Mouse (Mus musculus): ENCODE data around the gene Olfr1259. TPM values are rescaled to one million over a fixed set of nuclear protein-coding genes. Genes with fewer than 3 reads are reported as not detected.
"Not testable (repeated sequence)": the region's sequence is repeated elsewhere in the genome, so short reads cannot be mapped to it uniquely, and the experiment has no call there.

The Olfr1259 gene
- not detected for total RNA-seq (2021)

- intact Hi-C loops (cut with DNase I), result no loop called here
Observed at GRCm38 (mm10) chr2:89948564-89948963, at the start of gene Olfr1259. Olfr1259 (minus strand) TSS chr2:89948664.

GRCm38 (mm10) chr2:89990921-89991320, 42.5 kb upstream of the Olfr1259 start, which contains the start of gene Olfr1261:
Olfr1261 (plus strand) TSS chr2:89991221.
- intact Hi-C loops (cut with DNase I), result no loop called here
- DNase-seq (ENCODE audit: extremely low spot score in 1 of 2, low spot score in 2 of 2), result no peak

More at GRCm38 (mm10) chr2:89948564-89948963, at the start of gene Olfr1259:
- no peak for DNase-seq (ENCODE audit: extremely low spot score in 1 of 2, low spot score in 2 of 2)

GRCm38 (mm10) chr2:89977709-89978108, 29.2 kb upstream of the Olfr1259 start:
- no peak for DNase-seq (ENCODE audit: extremely low spot score in 1 of 2, low spot score in 2 of 2)
- intact Hi-C loops (cut with DNase I), result no loop called here

- peak in 1 of 2 experiments; percentile 1 for DNase-seq (ENCODE audit: extremely low spot score in 1 of 2, low spot score in 2 of 2)
Observed at GRCm38 (mm10) chr2:89974184-89974583, 25.7 kb upstream of the Olfr1259 start, which contains the start of gene Olfr1260. Olfr1260 (plus strand) TSS chr2:89974340.

GRCm38 (mm10) chr2:89927009-89927408, 21.5 kb downstream of the Olfr1259 start, which contains the start of gene Olfr1258:
Olfr1258 (plus strand) TSS chr2:89927309.
- DNase-seq (ENCODE audit: extremely low spot score in 1 of 2, low spot score in 2 of 2), result no peak
- intact Hi-C loops (cut with DNase I), result no loop called here

More at GRCm38 (mm10) chr2:89974184-89974583, 25.7 kb upstream of the Olfr1259 start, which contains the start of gene Olfr1260:
- intact Hi-C loops (cut with DNase I), result no loop called here

GRCm38 (mm10) chr2:89912616-89913015, 35.8 kb downstream of the Olfr1259 start:
- intact Hi-C loops (cut with DNase I); DNase-seq (ENCODE audit: extremely low spot score in 1 of 2, low spot score in 2 of 2): not testable (repeated sequence)

Other genes starting within 250 kb of the Olfr1259 start
- gene Olfr1252, start 223.7 kb downstream of the Olfr1259 start, total RNA-seq (2021), result not detected
- gene Olfr1253, start 191.6 kb downstream of the Olfr1259 start, total RNA-seq (2021), result not detected
- not detected for gene Olfr1254, start 155.0 kb downstream of the Olfr1259 start, total RNA-seq (2021)
- gene Olfr1255, start 136.6 kb downstream of the Olfr1259 start, total RNA-seq (2021), result not detected
- under 1 TPM in 1 of 2 experiments, not detected in 1; 0.06 TPM for gene Olfr1256, start 107.1 kb downstream of the Olfr1259 start, total RNA-seq (2021)
- gene Olfr48, start 100.5 kb downstream of the Olfr1259 start, total RNA-seq (2021), result not detected
- gene Olfr1257, start 70.2 kb downstream of the Olfr1259 start, total RNA-seq (2021), result not detected
- not detected for gene Olfr1258, start 21.4 kb downstream of the Olfr1259 start, total RNA-seq (2021)
- not detected for gene Olfr1260, start 25.7 kb upstream of the Olfr1259 start, total RNA-seq (2021)
- not detected for gene Olfr1261, start 42.6 kb upstream of the Olfr1259 start, total RNA-seq (2021)
- not detected for gene Olfr1262, start 51.5 kb upstream of the Olfr1259 start, total RNA-seq (2021)
- gene Olfr1263, start 63.5 kb upstream of the Olfr1259 start, total RNA-seq (2021), result not detected
- not detected for gene Olfr1264, start 76.9 kb upstream of the Olfr1259 start, total RNA-seq (2021)
- under 1 TPM in 1 of 2 experiments, not detected in 1; 0.08 TPM for gene Olfr1265, start 86.7 kb upstream of the Olfr1259 start, total RNA-seq (2021)
- gene Olfr140, start 114.9 kb upstream of the Olfr1259 start, total RNA-seq (2021), result not detected
- not detected for gene Olfr1269, start 172.7 kb upstream of the Olfr1259 start, total RNA-seq (2021)
- not detected for gene Olfr32, start 193.6 kb upstream of the Olfr1259 start, total RNA-seq (2021)
- not detected for gene Olfr1270, start 204.4 kb upstream of the Olfr1259 start, total RNA-seq (2021)

Data from left cerebral cortex, postnatal 10 days (tissue).